Mouse (Mus musculus): Measurements from ENCODE around the gene B4galt2. TPM values are rescaled to one million over a fixed set of nuclear protein-coding genes. Genes with fewer than 3 reads are reported as not detected.

B4galt2 gene
- total RNA-seq, 2 experiments from 2014 or later, result 9.9 to 12.9 TPM

DNA sequence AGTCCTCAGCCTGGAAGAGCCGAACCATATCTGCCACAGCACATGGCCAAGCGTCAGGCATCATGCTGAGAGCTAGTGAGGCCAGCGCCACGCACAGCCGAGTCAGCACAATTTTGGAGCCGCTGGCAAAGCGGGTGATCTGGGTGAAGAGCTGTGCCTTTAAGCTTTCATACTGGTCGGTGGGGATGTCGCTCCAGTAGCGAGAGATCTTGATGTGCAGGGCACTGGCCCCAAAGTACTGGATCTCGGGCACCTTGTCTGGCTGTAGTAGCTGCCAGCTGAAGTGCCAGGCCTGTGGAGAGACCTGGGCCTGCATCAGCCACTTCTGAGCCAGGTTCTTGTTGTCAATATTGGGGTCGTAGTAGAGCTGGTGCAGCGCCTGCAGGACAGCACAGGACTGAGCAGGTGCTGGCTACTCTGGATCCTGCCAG is 28.9 kb upstream of the B4galt2 start:
- no peak for DNase-seq (ENCODE audit: low spot score in 2 of 2)

DNA sequence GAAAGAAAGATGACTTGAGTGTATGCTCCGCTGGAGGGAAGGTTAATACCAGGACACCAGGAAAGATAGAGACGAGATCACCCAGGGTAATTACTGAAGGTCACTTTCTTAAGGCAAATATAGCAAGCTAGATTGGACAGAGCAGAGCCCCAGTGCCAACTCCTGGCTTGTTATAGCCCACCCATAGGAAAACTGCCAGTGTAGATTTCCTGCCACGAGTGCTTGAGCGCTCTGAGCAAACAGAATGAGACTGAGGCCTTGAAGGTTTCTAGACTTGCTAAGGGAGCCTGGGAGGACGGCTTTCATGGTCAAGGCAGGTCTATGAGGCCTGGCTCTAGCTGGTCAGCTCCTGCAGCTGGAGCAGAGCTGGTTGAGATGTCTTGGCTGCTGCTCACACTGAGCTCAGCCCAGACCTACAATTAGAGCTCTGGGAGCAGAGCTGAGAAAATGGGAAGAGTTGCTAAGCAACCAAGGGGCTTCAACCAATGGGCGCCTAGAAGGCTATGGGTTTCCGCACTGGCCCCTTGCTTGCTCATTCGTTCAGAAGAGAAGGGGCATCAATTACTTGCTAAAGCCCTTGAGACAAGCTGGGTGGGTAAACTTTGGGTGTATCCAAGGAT is 25.7 kb upstream of the B4galt2 start:
- no peak for DNase-seq (ENCODE audit: low spot score in 2 of 2)

DNA sequence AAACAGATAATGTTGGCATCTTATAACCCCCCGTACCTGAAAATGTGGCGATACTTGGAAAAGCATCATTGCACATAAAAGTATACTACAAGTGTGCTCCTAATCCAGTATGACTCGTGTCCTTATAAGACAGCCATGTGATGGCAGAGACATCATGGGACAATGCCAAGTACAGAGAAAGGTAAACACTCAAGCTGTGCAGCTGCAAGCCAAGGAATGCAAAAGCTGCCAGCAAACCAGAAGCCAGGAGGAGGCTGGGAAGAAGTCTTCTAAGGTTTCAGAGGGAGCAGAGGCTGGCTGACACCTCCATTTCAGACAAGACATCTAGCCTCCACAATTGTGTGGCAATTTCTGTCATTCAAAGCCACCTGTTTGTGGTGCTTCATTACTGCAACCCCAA is 22.9 kb upstream of the B4galt2 start:
- no peak for DNase-seq (ENCODE audit: low spot score in 2 of 2)

DNA sequence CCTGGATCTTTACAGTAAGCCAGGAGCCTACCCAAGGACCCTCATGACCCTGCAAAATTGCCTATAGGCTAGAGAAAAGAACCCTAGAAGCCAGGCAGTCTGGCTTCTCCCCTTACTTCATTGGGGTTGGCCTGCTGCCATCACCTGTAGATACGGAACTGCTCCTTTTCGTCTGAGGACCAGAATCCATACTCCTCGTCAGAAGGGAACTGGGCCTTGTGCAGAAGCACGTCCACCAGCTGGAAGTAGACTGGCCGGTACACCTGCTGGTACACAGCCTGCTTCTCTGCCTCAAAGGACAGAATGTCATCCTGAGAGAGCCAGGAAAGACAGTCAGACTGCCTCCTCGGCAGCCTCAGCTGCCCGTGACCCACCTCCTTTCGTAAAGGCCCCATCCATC is 21.5 kb upstream of the B4galt2 start:
- no peak for DNase-seq (ENCODE audit: low spot score in 2 of 2)

DNA sequence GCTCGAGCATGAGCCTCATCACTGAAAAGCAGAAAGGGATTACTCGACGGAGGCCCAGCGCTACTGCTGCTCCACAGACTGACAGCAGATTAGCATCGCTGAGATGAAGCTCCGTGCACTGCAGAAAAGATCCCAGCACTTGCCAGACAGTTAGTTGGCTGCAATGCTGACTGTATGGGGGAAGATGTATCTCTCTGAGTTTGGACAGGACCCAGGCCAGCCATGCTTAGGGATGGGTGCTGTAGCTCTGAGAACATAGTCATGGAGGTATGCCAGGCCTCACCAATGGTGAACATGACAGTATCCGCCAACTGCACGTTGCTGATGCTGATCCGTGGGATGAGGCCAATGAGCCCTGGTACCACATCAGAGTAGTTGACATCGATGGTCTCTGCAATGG is 20.8 kb upstream of the B4galt2 start:
- DNase-seq (ENCODE audit: low spot score in 2 of 2), result no peak

DNA sequence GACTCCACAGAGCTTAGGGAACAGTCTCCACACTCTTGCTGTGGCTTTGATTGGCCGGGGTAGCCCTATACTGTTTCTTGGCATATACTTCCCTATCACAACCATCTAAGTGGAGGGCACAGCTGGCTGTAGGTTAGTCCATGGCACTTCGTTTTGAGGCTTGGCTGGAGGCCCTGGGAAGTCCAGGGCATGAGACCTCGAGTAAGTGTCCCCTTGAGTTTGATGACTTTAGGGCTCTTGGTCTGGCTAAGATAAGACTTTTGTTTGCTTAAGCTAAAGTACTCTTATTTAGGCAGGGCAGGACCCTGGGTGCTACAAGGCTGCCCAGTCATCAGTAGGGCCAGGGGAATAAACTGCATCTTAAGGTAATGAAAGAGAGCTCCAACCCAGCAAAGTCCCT is 14.8 kb upstream of the B4galt2 start:
- DNase-seq (ENCODE audit: low spot score in 2 of 2), result no peak

DNA sequence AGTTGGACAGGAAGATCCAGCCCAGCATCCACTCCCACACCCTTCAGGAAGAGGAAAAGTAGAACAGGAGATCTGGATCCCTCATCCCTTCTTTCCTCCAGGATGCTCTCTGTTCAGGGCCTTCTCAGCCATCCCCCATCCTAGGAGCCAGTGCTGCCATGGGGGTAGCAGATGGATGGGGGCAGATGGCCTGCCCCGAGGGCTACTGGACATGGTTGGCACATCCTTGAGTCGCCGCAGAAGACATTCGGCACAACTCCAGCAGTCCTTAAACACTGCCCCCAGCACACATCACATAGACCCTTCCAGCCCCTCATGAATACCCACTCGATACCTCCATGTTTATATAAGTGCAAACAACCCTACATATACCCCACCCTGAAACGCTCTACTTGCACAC is 12.7 kb upstream of the B4galt2 start:
- DNase-seq (ENCODE audit: low spot score in 2 of 2), result no peak

DNA sequence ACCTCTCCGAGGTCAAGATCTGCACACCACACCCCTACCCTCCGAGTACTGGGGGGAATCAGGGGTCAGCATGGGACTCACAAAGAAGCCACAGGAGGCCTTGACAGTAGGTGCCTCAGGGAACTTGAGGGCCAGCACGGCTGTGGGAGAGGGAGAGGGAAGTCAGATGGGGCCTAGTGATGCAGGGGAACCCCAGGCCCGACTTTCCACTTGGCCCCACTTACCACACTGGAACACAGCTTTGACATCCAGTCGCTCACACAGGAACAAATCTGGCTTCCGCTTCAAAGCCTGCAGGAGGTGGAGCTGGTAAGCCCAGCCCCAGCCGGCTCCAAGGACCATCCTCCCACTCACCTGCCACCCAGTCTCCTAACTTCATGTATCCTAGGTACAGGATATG is 12.1 kb upstream of the B4galt2 start:
- no peak for DNase-seq (ENCODE audit: low spot score in 2 of 2)

DNA sequence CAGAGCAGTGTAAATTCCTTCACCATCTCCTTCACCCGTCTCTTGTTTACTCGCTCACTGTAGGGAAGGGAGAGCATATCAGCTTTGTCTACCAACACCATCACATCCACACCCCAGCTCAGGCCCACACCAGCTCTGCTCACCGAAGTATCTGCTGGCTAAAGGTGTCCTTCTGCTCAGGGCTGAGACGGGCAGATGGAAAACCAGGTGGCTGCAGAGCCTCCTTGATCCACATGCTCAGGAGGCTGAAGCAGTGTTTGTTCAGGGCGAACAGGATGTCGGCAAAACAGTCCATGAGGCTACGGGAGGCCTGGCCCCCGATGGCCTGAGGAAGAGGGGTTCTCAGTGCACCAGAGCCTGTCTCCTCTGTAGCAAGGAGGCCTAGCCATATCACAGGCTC is 11.3 kb upstream of the B4galt2 start:
- no peak for DNase-seq (ENCODE audit: low spot score in 2 of 2)

DNA sequence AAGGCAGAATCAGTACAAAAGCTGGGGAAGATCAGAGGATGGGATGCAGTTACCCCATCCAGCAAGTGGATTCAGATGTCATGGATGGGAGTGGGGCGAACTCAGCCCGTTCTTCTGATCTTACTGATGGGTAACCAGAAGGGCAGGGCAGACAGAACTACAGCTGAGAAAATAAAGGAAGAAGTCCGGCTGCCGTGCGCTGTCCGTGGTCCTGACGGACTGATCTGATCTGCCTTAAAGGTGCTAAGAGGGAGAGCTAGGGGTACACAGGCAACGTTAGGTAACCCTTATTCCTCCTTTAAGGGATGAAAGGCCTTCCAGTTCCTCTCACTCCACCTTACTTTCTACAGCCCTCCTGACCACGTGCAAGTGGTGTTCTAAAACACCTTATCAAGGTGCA is 10.1 kb upstream of the B4galt2 start:
- peak; percentile 58 to 66 for DNase-seq (ENCODE audit: low spot score in 2 of 2)

DNA sequence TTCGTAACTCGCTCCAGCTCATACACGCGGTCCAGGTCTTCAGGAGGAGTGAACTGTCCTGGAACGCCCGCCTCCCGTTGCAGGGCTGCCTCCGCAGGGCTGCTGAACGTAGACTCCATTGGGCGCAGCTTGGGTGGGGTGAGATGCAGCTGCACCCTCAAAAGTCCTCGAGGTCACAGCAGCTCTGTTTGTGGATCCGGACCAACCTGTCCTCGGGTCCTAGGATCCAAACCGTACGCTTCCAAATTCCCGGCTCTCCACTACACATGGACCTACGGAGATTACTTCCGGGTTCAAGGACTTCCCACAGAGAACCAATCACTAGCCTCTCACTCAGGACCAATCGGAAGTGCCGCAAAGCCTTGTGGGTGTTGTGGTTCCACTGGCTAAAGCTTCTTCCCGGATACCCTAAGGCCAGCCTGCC is 8.5 kb upstream of the B4galt2 start, which contains the start of gene Dph2:
Gene Dph2, minus strand, starts transcription at position 295 of the 424 bp plus-strand sequence.
- DNase-seq (ENCODE audit: low spot score in 2 of 2), result peak; percentile 63 to 66

DNA sequence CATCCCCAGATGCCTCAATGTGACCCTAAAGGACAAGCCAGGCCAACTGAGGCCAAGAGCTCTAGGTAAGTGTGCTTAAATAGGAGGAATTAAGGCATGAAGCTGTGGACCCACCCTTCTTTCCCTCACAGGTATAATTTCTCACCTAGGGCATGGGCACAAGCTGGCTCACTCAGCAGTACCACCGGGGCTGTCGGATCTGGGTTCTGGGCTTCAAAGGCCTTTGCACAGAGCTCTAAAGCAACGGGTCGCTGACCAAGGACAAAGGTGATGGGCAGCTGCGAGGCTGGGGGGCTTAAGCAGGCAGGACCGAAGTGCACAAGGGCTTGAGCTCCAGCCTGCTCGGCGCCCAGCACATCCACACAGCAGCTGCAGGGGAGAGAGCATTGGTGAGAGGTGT is 7.5 kb upstream of the B4galt2 start:
- no peak for DNase-seq (ENCODE audit: low spot score in 2 of 2)

DNA sequence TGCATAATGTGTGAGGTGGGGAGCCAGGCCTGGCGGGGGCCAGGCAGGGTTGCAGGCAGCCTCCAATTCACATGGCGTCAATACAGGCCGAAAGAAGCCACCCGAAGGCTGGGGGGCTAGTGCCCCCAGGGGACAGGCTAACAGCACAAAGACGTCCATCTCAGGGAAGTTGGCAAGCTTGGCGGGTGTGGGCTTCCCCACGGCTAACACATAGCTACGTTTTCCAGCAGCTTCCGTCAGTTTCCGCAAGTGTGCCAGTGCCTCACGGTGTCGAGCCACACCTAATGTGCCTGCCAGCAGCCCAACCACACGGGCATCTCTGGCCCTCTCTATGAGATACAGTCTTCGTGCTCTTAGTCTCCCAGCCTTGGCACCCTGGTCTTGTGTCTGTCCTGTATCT is 6.7 kb upstream of the B4galt2 start:
- no peak for DNase-seq (ENCODE audit: low spot score in 2 of 2)

DNA sequence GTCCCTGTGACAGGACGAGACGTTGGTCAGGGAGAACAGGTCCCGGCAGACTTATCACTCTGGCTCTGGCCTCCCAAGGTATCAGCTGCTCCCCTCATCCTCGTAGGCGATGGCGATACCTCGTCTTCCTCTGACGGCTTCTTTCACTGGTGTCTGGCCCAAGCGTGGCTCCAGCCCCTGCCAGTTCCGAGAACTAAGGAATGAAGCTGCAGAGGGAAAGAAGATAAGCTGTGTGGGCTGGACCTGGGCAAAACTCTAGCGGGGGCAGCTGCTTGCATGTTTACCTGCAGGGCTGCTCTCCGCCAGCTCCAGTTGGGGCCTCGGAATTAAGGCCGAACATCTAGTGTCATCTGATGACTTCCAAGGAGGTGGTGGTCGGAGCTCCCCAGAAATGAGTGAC is 6.2 kb upstream of the B4galt2 start:
- no peak for DNase-seq (ENCODE audit: low spot score in 2 of 2)

DNA sequence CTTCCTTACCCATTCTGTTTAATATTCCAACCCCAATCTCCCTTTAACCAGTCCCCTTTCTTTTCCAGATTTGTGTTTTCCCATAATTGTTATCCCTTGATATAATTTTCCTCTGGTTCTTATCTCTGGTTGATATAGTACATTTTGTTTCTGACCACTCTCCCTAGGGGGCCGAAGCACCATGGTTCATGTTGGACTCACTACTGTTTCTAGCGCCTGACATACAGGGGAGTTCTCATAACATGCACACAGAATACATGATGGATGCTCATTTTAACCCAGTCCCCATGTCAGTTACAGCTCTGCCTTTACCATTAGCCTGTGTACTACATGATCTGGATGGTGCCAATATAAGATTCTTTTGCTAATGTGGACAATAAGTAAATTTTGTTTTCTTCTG is 4.6 kb upstream of the B4galt2 start:
- no peak for DNase-seq (ENCODE audit: low spot score in 2 of 2)

DNA sequence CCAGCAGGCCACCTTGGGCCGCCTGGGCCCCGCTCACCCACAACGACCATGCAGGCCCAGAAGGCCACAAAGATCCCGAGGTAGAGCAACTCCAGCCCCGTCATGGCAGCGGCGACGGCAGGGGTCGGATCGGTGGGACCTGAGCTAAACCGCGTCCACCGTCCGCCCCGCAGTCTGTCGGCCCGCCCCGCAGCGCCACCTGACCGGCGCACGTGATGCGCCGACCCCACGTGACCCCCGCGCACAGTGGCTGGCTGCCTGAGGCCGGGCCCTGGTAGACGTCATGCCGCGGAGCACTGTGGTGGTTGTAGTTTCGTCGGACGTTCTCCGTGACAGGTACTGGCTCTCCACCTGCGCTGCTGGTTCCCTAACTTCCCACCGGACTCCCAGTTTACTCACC is 3.8 kb upstream of the B4galt2 start, which contains the start of gene Atp6v0b:
Gene Atp6v0b, minus strand, starts transcription at position 201 of the 400 bp plus-strand sequence.
- peak; percentile 93 to 95 for DNase-seq (ENCODE audit: low spot score in 2 of 2)

DNA sequence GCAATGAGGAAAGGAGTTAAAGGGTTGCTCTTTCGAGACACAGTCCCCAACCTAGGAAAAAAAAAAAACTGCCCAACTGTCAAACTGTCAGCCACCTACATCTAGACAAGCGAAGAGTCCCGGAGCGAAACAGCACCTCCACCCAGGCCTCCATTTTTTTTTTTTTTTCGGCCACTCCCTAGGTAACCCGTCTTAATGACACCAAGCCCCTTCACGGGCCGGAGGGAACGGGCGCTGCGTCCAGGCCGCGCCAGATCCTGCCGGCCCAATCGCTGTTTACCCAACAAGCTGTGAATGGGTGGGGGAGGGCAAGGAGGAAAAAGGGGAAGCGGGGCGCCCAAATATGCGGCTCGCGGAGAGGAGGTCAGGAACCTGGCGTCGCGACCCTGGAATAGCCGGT is 3.4 kb upstream of the B4galt2 start:
- peak in 1 of 2 experiments; percentile 37 for DNase-seq (ENCODE audit: low spot score in 2 of 2)

DNA sequence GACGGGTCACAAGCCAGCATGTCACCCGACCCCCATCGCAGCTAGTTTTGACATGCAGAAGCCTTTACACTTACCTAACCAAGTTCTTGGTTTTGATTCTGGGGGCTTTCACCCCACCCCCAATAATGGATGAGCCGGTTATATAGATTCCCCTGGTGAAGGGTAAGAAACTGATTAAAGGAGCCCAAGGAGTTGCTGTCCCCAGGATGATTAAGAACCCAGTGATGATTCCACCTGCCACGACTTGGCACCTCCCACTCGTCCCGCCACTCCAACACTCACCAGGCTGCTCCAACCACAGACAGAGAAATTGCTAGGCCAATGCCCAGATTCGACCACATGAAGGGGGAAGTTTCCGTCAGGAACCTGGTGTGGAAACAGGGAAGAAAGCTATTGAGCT is 2.7 kb upstream of the B4galt2 start:
- no peak for DNase-seq (ENCODE audit: low spot score in 2 of 2)

DNA sequence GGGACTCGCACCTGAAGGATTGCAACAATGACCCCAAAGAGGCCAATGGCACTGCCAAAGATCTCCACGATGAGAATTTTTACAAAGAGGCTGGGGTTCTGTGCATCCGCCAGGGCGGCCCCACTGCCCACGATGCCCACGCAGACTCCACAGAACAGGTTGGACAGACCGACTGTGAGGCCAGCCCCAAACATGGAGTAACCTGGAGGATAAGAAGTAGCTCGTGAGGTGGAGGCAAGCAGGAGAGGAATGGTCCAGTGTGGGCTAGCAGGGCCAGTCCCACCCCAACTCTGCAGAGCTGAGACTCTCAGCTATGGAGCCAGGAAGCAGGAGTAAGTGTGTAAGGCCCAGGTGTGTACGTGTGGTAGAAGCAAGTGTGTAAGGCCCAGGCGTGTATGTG is 1.8 kb upstream of the B4galt2 start:
- no peak for DNase-seq (ENCODE audit: low spot score in 2 of 2)

DNA sequence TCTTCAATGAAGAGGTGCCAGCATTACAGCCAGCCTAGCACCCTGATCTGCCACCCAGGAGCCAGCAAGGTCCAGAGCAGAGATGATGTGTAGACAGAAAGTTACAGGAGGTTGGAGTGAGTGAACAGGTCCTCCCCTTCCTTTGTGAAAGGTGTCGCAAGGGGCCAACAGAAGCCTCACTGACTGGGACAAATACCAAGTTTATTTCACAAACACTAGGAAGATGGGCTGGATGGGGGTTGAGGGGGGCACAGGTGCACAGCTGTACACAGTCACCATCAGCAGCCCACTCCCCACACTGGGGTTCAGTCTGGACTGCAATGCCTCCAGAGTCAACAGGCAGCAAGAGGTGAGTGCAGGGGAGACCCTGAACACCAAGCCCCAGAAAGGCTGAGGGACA is 859 bp upstream of the B4galt2 start:
- DNase-seq (ENCODE audit: low spot score in 2 of 2), result no peak

DNA sequence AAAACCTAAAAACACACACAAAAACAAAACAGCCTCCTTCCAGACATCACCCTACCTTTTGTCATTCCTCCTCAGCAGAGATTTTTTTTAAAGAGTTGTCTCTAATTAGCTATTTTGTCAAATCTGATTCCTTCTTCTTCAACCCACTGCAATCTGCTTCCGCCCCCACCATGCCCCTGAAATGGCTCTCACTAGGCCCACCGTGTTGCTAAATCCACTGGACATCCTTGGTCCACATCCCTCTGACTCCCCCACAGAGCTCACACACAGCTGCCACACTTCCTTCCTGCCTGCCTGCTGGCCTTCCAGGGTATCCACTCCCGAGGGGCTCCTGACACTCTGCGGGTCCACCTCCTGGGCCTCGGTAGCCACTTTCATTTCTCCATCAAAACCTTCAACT is 4.6 kb downstream of the B4galt2 start:
- DNase-seq (ENCODE audit: low spot score in 2 of 2), result no peak

DNA sequence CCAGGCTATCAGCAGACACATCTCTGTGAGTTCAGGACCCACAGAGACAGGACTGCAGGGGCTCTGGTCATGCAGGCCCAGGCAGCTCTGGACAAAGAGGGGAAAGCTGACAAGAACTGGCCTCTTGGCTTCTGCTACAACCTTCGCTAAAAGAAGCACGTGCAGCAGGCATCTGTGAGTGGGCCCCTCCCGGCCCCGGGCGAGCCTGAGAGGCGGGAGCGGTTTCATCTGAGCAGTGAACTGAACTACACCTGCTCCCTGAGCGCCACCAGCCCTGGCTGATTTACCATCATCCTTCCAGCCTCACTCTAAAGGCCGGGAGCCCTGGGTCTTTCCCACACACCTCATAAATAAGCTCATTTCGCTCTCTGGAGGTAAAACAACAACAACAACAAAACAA is 5.0 kb downstream of the B4galt2 start:
- no peak for DNase-seq (ENCODE audit: low spot score in 2 of 2)

DNA sequence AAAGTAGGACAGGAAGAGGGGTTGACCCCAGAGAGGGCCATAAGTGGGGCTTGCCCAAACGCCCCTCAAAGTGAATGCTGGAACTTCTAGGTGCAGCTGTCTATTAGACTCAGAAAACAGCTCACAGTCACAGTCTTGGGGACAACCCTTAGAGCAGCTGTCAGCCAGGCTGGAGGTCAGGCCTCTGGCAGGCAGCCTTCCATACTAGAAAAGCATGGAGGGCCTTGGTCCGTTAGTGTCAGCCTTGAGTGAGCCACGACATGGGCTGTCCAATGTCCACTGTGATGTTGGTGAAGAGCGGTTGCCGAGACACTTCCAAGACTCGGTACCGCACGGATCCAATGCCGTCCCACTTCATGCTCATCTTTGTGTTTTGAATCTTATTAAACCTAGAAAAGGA is 9.7 kb downstream of the B4galt2 start:
- no peak for DNase-seq (ENCODE audit: low spot score in 2 of 2)

DNA sequence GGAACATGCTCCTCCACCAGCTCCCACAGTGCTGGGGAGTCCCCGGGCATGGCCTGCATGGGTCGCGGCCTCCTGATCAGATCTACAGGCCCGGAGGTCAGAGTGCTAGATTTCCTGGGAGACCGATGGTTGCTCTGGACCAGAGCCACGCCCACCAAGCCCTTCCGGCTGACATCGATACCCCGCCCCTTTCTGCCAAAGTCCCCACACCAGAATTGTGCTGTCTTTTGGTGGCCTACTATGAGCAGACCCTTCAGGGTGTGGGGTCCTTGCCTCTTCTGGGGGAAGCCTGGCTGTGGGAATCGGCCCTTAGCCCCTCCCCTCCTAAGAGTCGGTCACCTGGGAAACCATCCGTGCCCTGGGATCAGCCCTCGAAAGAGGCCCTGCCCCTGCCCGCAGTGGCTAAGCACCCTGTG is 10.8 kb downstream of the B4galt2 start, which contains the start of gene Ccdc24:
Gene Ccdc24, minus strand, starts transcription at position 87 of the 416 bp plus-strand sequence.
- DNase-seq (ENCODE audit: low spot score in 2 of 2), result no peak
